Mouse (Mus musculus) liver, adult 2 months (tissue): Measurements from ENCODE around the gene Spred1.

Source experiments
- CTCF ChIP-seq: fragments of 200-500 bp; IDR thresholded peaks from 2 replicates; pipeline ENCODE4 v1.5.1; 2011; ENCODE audit warnings: low read depth, low read length, control low read depth
- POLR2A ChIP-seq: fragments of 200-500 bp; IDR thresholded peaks from 2 replicates; pipeline ENCODE4 v1.6.1; 2011; ENCODE audit warnings: low read length, control low read depth; ENCODE audit not compliant: insufficient read depth; ENCODE audit errors: extremely low read depth

DNA sequence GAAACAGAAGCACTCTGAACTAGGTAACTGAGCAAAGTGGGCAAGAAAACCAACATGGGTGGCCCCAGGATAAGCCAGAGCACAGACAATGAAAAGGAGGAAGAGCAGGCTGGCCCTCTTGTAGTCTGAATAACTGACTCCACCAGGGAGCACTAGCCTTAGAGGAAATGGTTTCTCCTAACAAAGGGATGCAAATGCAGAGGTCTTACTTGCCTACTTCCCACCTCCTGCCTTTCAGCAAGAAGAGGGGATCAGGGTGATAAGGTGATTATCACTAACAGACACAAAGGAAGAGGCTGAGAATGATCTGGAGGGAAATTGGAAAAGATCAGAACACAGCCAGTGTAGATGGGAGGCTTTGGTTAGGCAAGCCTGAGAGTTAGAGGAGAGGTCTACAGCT is 73.1 kb downstream of the Spred1 start:
- TF ChIP-seq CTCF (no peak), POLR2A (no peak)
